Comparison of ENCODE assay signal across 8 mouse cellular contexts in the genomic region with DNA sequence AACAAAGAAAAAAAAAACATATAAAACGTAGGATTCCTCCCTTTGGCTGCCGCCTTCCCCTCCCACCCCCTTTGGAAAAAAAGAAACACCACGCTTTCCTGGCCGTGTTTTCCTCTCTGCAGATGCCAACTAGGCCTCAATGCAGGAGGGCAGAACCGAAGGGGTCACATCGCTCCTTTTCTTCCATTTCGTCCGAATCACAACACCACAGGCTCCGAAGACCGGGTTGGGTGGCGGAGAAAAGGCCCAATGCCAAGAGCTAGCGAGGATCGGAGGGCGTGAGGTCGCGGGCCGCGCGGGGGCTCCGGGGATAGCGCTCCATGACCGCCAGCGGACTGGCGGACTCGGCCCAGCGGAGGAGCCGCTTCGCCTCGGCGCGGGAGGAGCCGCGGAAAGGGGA. TPM values are rescaled to one million over a fixed set of nuclear protein-coding genes. Genes with fewer than 3 reads are reported as not detected.
DNase-seq lines count a peak whose midpoint lies in the region; ATAC-seq and TF ChIP-seq lines count a peak whose summit lies in the region.

No protein-coding gene starts in this region.

- peaks cover 71% of the 10 kb centered on the region for H3K4me1 ChIP-seq in kidney, embryonic 15.5 days
- H3K4me1 ChIP-seq in MEL (ENCODE audit: control insufficient read depth in 1 of 2, insufficient read depth in 2 of 2, low read length in 2 of 2), result peaks cover 8 to 26% of the 10 kb centered on the region in 2 experiments
- peaks cover 69% of the 10 kb centered on the region for H3K4me1 ChIP-seq in forebrain, embryonic 12.5 days
- peaks cover 32% of the 10 kb centered on the region for H3K4me1 ChIP-seq in limb, embryonic 11.5 days (ENCODE audit: control insufficient read depth, insufficient read depth, low read length)
- H3K4me1 ChIP-seq in neural tube, embryonic 11.5 days (ENCODE audit: control insufficient read depth, insufficient read depth, low read length), result peaks cover 32% of the 10 kb centered on the region

- no peaks in the 10 kb centered on the region for H3K36me3 ChIP-seq in kidney, embryonic 15.5 days
- H3K36me3 ChIP-seq in MEL (ENCODE audit: control insufficient read depth in 1 of 2, insufficient read depth in 2 of 2, low read length in 2 of 2), result peaks cover 0 to 32% of the 10 kb centered on the region in 2 experiments; a peak in 3 of 4 replicates
- no peaks in the 10 kb centered on the region for H3K36me3 ChIP-seq in forebrain, embryonic 12.5 days (replicated peaks)
- H3K36me3 ChIP-seq in limb, embryonic 11.5 days (ENCODE audit: control insufficient read depth, insufficient read depth, low read length), result no peaks in the 10 kb centered on the region
- H3K36me3 ChIP-seq in neural tube, embryonic 11.5 days (ENCODE audit: control insufficient read depth, insufficient read depth, low read length), result no peaks in the 10 kb centered on the region

- TF ChIP-seq EP300 in MEL (IDR thresholded peaks at IDR 0.05; ENCODE audit: low read depth in 1 of 2, low read length in 2 of 2), result no peak

- no peaks in the 10 kb centered on the region for H3K9me3 ChIP-seq in kidney, embryonic 15.5 days (replicated peaks)
- H3K9me3 ChIP-seq in MEL (replicated peaks; ENCODE audit: insufficient read depth, low read length), result no peaks in the 10 kb centered on the region
- H3K9me3 ChIP-seq in forebrain, embryonic 12.5 days, result no peaks in the 10 kb centered on the region
- H3K9me3 ChIP-seq in limb, embryonic 11.5 days (ENCODE audit: control insufficient read depth, low read length), result no peaks in the 10 kb centered on the region
- no peaks in the 10 kb centered on the region for H3K9me3 ChIP-seq in neural tube, embryonic 11.5 days (ENCODE audit: control insufficient read depth, low read length)

- no peak for TF ChIP-seq CTCF in MEL (IDR thresholded peaks at IDR 0.05 in 2 of 3, conservative IDR thresholded peaks at IDR 0.05 in 1 of 3; ENCODE audit: control insufficient read depth in 1 of 3, insufficient read depth in 1 of 3, low read depth in 2 of 3, low read length in 3 of 3, poor library complexity in 1 of 3, severe bottlenecking in 1 of 3)

- TF ChIP-seq RAD21 in MEL (IDR thresholded peaks at IDR 0.05; ENCODE audit: low read depth, low read length), result no peak

- peak overlapping the region; percentile 68 for H3K4me2 ChIP-seq in kidney, embryonic 15.5 days
- peak overlapping the region; percentile 63 for H3K4me2 ChIP-seq in forebrain, embryonic 12.5 days
- peak overlapping the region; percentile 70 for H3K4me2 ChIP-seq in limb, embryonic 11.5 days (ENCODE audit: low read depth, severe bottlenecking)
- H3K4me2 ChIP-seq in neural tube, embryonic 11.5 days (ENCODE audit: low read depth), result peak overlapping the region; percentile 48

- no peak for TF ChIP-seq POLR2A in MEL (IDR thresholded peaks at IDR 0.05; ENCODE audit: control insufficient read depth in 1 of 2, insufficient read depth in 1 of 2, low read depth in 1 of 2, low read length in 2 of 2, poor library complexity in 1 of 2)

- H3K4me3 ChIP-seq in kidney, embryonic 15.5 days (replicated peaks), result peak overlapping the region; percentile 67
- peak overlapping the region; percentile 93 to 96 for H3K4me3 ChIP-seq in MEL (ENCODE audit: control insufficient read depth in 1 of 2, insufficient read depth in 1 of 2, low read depth in 2 of 2, low read length in 2 of 2)
- H3K4me3 ChIP-seq in forebrain, embryonic 12.5 days (replicated peaks), result peak overlapping the region; percentile 77
- peak overlapping the region; percentile 88 for H3K4me3 ChIP-seq in limb, embryonic 11.5 days (ENCODE audit: low read depth, low read length)
- peak overlapping the region; percentile 85 for H3K4me3 ChIP-seq in neural tube, embryonic 11.5 days (ENCODE audit: low read depth, low read length)

- peak overlapping the region; percentile 99 for H3K27ac ChIP-seq in kidney, embryonic 15.5 days
- H3K27ac ChIP-seq in MEL (ENCODE audit: control insufficient read depth, low read depth, low read length), result peak overlapping the region; percentile 78
- H3K27ac ChIP-seq in forebrain, embryonic 12.5 days, result peak overlapping the region; percentile 93
- peak overlapping the region; percentile 97 for H3K27ac ChIP-seq in limb, embryonic 11.5 days (replicated peaks; ENCODE audit: low read depth, low read length)
- H3K27ac ChIP-seq in neural tube, embryonic 11.5 days (ENCODE audit: low read depth, low read length), result peak overlapping the region; percentile 89

- no peaks in the 10 kb centered on the region for H3K27me3 ChIP-seq in kidney, embryonic 15.5 days
- H3K27me3 ChIP-seq in MEL (ENCODE audit: control insufficient read depth in 1 of 2, insufficient read depth in 2 of 2, low read length in 2 of 2), result no peaks in the 10 kb centered on the region
- H3K27me3 ChIP-seq in forebrain, embryonic 12.5 days, result no peaks in the 10 kb centered on the region
- H3K27me3 ChIP-seq in limb, embryonic 11.5 days (ENCODE audit: control insufficient read depth, insufficient read depth, low read length), result no peaks in the 10 kb centered on the region
- H3K27me3 ChIP-seq in neural tube, embryonic 11.5 days (ENCODE audit: control insufficient read depth, insufficient read depth, low read length), result no peaks in the 10 kb centered on the region

- H3K79me2 ChIP-seq in MEL (ENCODE audit: control insufficient read depth, insufficient read depth, low read length, poor library complexity), result peaks cover 68% of the 10 kb centered on the region

- peak overlapping the region; percentile 81 for H3K9ac ChIP-seq in kidney, embryonic 15.5 days
- peak overlapping the region; percentile 97 for H3K9ac ChIP-seq in MEL (ENCODE audit: control insufficient read depth, low read depth, low read length, poor library complexity, severe bottlenecking)
- H3K9ac ChIP-seq in forebrain, embryonic 12.5 days, result peak overlapping the region; percentile 89
- peak overlapping the region; percentile 87 for H3K9ac ChIP-seq in limb, embryonic 11.5 days (ENCODE audit: low read length)
- H3K9ac ChIP-seq in neural tube, embryonic 11.5 days (ENCODE audit: low read length), result peak overlapping the region; percentile 89

- WGBS in kidney, embryonic 15.5 days, result under 1% methylated on average over 32 of the region's 33 CpGs
- whole genome bisulfite sequencing in forebrain, embryonic 12.5 days, result under 1% methylated on average over 33 of the region's 33 CpGs
- 0% methylated on average over 24 of the region's 33 CpGs for WGBS in limb, embryonic 11.5 days
- 0% methylated on average over 33 of the region's 33 CpGs for WGBS in neural tube, embryonic 11.5 days

- no peak for DNase-seq in kidney, postnatal 14 days
- DNase-seq in MEL (ENCODE audit: low read depth, low spot score), result peak; percentile 53
- DNase-seq in limb, embryonic 11.5 days (ENCODE audit: low spot score), result peak; percentile 65
- DNase-seq in neural tube, embryonic 11.5 days (ENCODE audit: low spot score), result no peak
- DNase-seq in Muller cell, postnatal 12 days (ENCODE audit: inconsistent ontology term), result no peak
- no peak for DNase-seq in frontal cortex, postnatal 10 days (ENCODE audit: low spot score in 2 of 2)

- no peak for ATAC-seq in kidney, embryonic 15.5 days (replicated peaks; ENCODE audit: low FRiP score)
- ATAC-seq in forebrain, embryonic 12.5 days (ENCODE audit: low FRiP score), result no peak
- ATAC-seq in limb, embryonic 11.5 days (ENCODE audit: insufficient number of reproducible peaks, low FRiP score, low TSS enrichment, low read depth), result no peak
- no peak for ATAC-seq in neural tube, embryonic 11.5 days (ENCODE audit: insufficient read depth, low FRiP score, low TSS enrichment)

RNA-seq across cellular contexts. Expression of a gene that starts 0.5 kb away (rescaled TPM):
- 19.0 and 21.1 TPM in 2 replicates for polyA plus RNA-seq in kidney, embryonic 15.5 days (2015; fragmentation: Nextera tagmentation; extraction: Ambion mirVana)
- total RNA-seq in MEL (2012; rRNA removed), result 37.8 and 47.2 TPM in 2 replicates
- polyA plus RNA-seq in MEL (2012; ENCODE audit: insufficient read depth in 1 of 2, insufficient read length in 2 of 2, low read depth in 1 of 2, low replicate concordance in 2 of 2, missing spikeins in 1 of 2), result 10 to 100 TPM in 1 of 2 experiments, not detected in 1; 46.5 TPM
- 24.1 and 24.5 TPM in 2 replicates for polyA plus RNA-seq in forebrain, embryonic 12.5 days (2016; fragmentation: Nextera tagmentation; extraction: Ambion mirVana)
- polyA plus RNA-seq in limb, embryonic 11.5 days (2014; fragmentation: Nextera tagmentation; extraction: Ambion mirVana), result 17.3 and 19.5 TPM in 2 replicates
- polyA plus RNA-seq in neural tube, embryonic 11.5 days (2014; fragmentation: Nextera tagmentation; extraction: Ambion mirVana), result 14.6 and 16.4 TPM in 2 replicates

RNA-seq across cellular contexts. Expression of a gene that starts 3.5 kb away (rescaled TPM):
- polyA plus RNA-seq in kidney, embryonic 15.5 days (2015; fragmentation: Nextera tagmentation; extraction: Ambion mirVana), result 32.6 and 36.5 TPM in 2 replicates
- 41.9 and 50.3 TPM in 2 replicates for total RNA-seq in MEL (2012; rRNA removed)
- 10 to 100 TPM in 1 of 2 experiments, not detected in 1; 92.2 TPM for polyA plus RNA-seq in MEL (2012; ENCODE audit: insufficient read depth in 1 of 2, insufficient read length in 2 of 2, low read depth in 1 of 2, low replicate concordance in 2 of 2, missing spikeins in 1 of 2)
- 51.5 and 55.7 TPM in 2 replicates for polyA plus RNA-seq in forebrain, embryonic 12.5 days (2016; fragmentation: Nextera tagmentation; extraction: Ambion mirVana)
- 38.7 and 39.1 TPM in 2 replicates for polyA plus RNA-seq in limb, embryonic 11.5 days (2014; fragmentation: Nextera tagmentation; extraction: Ambion mirVana)
- polyA plus RNA-seq in neural tube, embryonic 11.5 days (2014; fragmentation: Nextera tagmentation; extraction: Ambion mirVana), result 39.7 and 42.5 TPM in 2 replicates

RNA-seq across cellular contexts. Expression of a gene that starts 16.5 kb away (rescaled TPM):
- polyA plus RNA-seq in kidney, embryonic 15.5 days (2015; fragmentation: Nextera tagmentation; extraction: Ambion mirVana), result 249 and 266 TPM in 2 replicates
- 161 and 174 TPM in 2 replicates for total RNA-seq in MEL (2012; rRNA removed)
- 100 to 1,000 TPM; 281 to 829 TPM for polyA plus RNA-seq in MEL (2012; ENCODE audit: insufficient read depth in 1 of 2, insufficient read length in 2 of 2, low read depth in 1 of 2, low replicate concordance in 2 of 2, missing spikeins in 1 of 2)
- polyA plus RNA-seq in forebrain, embryonic 12.5 days (2016; fragmentation: Nextera tagmentation; extraction: Ambion mirVana), result 266 and 274 TPM in 2 replicates
- polyA plus RNA-seq in limb, embryonic 11.5 days (2014; fragmentation: Nextera tagmentation; extraction: Ambion mirVana), result 271 and 277 TPM in 2 replicates
- 285 and 287 TPM in 2 replicates for polyA plus RNA-seq in neural tube, embryonic 11.5 days (2014; fragmentation: Nextera tagmentation; extraction: Ambion mirVana)

RNA-seq across cellular contexts. Expression of a gene that starts 28.2 kb away (rescaled TPM):
- polyA plus RNA-seq in kidney, embryonic 15.5 days (2015; fragmentation: Nextera tagmentation; extraction: Ambion mirVana), result 51.5 and 56.6 TPM in 2 replicates
- 29.6 and 34.3 TPM in 2 replicates for total RNA-seq in MEL (2012; rRNA removed)
- polyA plus RNA-seq in MEL (2012; ENCODE audit: insufficient read depth in 1 of 2, insufficient read length in 2 of 2, low read depth in 1 of 2, low replicate concordance in 2 of 2, missing spikeins in 1 of 2), result 10 to 100 TPM in 1 of 2 experiments, not detected in 1; 56.2 TPM
- 89.3 and 90.6 TPM in 2 replicates for polyA plus RNA-seq in forebrain, embryonic 12.5 days (2016; fragmentation: Nextera tagmentation; extraction: Ambion mirVana)
- polyA plus RNA-seq in limb, embryonic 11.5 days (2014; fragmentation: Nextera tagmentation; extraction: Ambion mirVana), result 60.2 and 64.1 TPM in 2 replicates
- 65.5 and 70.8 TPM in 2 replicates for polyA plus RNA-seq in neural tube, embryonic 11.5 days (2014; fragmentation: Nextera tagmentation; extraction: Ambion mirVana)

RNA-seq across cellular contexts. Expression of a gene that starts 28.4 kb away (rescaled TPM):
- polyA plus RNA-seq in kidney, embryonic 15.5 days (2015; fragmentation: Nextera tagmentation; extraction: Ambion mirVana), result 1.3 and 1.5 TPM in 2 replicates
- total RNA-seq in MEL (2012; rRNA removed), result 0.35 and 0.39 TPM in 2 replicates
- polyA plus RNA-seq in MEL (2012; ENCODE audit: insufficient read depth in 1 of 2, insufficient read length in 2 of 2, low read depth in 1 of 2, low replicate concordance in 2 of 2, missing spikeins in 1 of 2), result under 1 TPM in 1 of 2 experiments, not detected in 1; 0.60 TPM
- polyA plus RNA-seq in forebrain, embryonic 12.5 days (2016; fragmentation: Nextera tagmentation; extraction: Ambion mirVana), result 5.1 and 5.4 TPM in 2 replicates
- polyA plus RNA-seq in limb, embryonic 11.5 days (2014; fragmentation: Nextera tagmentation; extraction: Ambion mirVana), result 2.0 and 3.1 TPM in 2 replicates
- polyA plus RNA-seq in neural tube, embryonic 11.5 days (2014; fragmentation: Nextera tagmentation; extraction: Ambion mirVana), result 3.5 and 4.0 TPM in 2 replicates

Comparison
In these comparisons a context has a peak if more than half of its experiments do, and no peak if none do; other contexts are left out.
1. DNase-seq: peak in MEL (single experiment) and limb, embryonic 11.5 days (single experiment); none in kidney, postnatal 14 days (single experiment), neural tube, embryonic 11.5 days (single experiment), Muller cell, postnatal 12 days (single experiment) and frontal cortex, postnatal 10 days (0 of 2).
2. Peak in every context shown above with its lines, with median percentiles within 50 percentile points of each other: H3K27ac ChIP-seq, H3K4me2 ChIP-seq, H3K4me3 ChIP-seq and H3K9ac ChIP-seq.